Mouse (Mus musculus) gastrocnemius, postnatal 25 days (tissue): ENCODE data around the gene Optn. TPM values are rescaled to one million over a fixed set of nuclear protein-coding genes. Genes with fewer than 3 reads are reported as not detected.

Experiments
- DNase-seq: peaks from one replicate; pipeline ENCODE4 v3.0.0; 2022
- total RNA-seq, 2 experiments: library from RNA; stranded (reverse); gene quantifications; 1 replicate in 1 of 2; 2 replicates in 1 of 2; pipeline ENCODE4 v1.2.3; 2021

The Optn gene
- total RNA-seq, 2 experiments from 2014 or later = 58.9 to 62.0 TPM

GRCm38 (mm10) chr2:5061133-5061708 is 2.6 kb downstream of the Optn start:
- no peak for DNase-seq

GRCm38 (mm10) chr2:5059997-5060396 is 3.9 kb downstream of the Optn start:
- DNase-seq = no peak

- peak; percentile 2 for DNase-seq
Observed at GRCm38 (mm10) chr2:5058436-5058835, 5.4 kb downstream of the Optn start.

- DNase-seq = no peak
Observed at GRCm38 (mm10) chr2:5050562-5050961, 13.3 kb downstream of the Optn start.

- DNase-seq = no peak
Observed at GRCm38 (mm10) chr2:5047016-5047415, 16.8 kb downstream of the Optn start.

GRCm38 (mm10) chr2:5045269-5045965 is 18.4 kb downstream of the Optn start:
- DNase-seq = no peak

- no peak for DNase-seq
Observed at GRCm38 (mm10) chr2:5044321-5044720, 19.5 kb downstream of the Optn start.

- no peak for DNase-seq
Observed at GRCm38 (mm10) chr2:5043476-5043761, 20.4 kb downstream of the Optn start.

- peak; percentile 45 for DNase-seq
Observed at GRCm38 (mm10) chr2:5042616-5043475, 21.0 kb downstream of the Optn start.

GRCm38 (mm10) chr2:5041854-5042253 is 22.0 kb downstream of the Optn start:
- no peak for DNase-seq

- peak; percentile 42 for DNase-seq
Observed at GRCm38 (mm10) chr2:5040281-5041161, 23.3 kb downstream of the Optn start.

- no peak for DNase-seq
Observed at GRCm38 (mm10) chr2:5039350-5040170, 24.3 kb downstream of the Optn start.

- no peak for DNase-seq
Observed at GRCm38 (mm10) chr2:5038320-5038719, 25.5 kb downstream of the Optn start.

- no peak for DNase-seq
Observed at GRCm38 (mm10) chr2:5037390-5037789, 26.5 kb downstream of the Optn start.

GRCm38 (mm10) chr2:5036411-5037076 is 27.3 kb downstream of the Optn start:
- DNase-seq = no peak

GRCm38 (mm10) chr2:5035241-5035640 is 28.6 kb downstream of the Optn start:
- no peak for DNase-seq

- no peak for DNase-seq
Observed at GRCm38 (mm10) chr2:5034801-5035200, 29.1 kb downstream of the Optn start.

GRCm38 (mm10) chr2:5033546-5034420 is 30.1 kb downstream of the Optn start:
- DNase-seq = no peak

- no peak for DNase-seq
Observed at GRCm38 (mm10) chr2:5032665-5033064, 31.2 kb downstream of the Optn start.

- no peak for DNase-seq
Observed at GRCm38 (mm10) chr2:5031215-5031614, 32.6 kb downstream of the Optn start.
